Mouse (Mus musculus) testis, adult 2 months (tissue): ENCODE measurements at regions not wholly inside any gene's neighbourhood (a gene's known extent, or its start where the extent isn't known, plus 50 kb on each side); places are given as distances from the start of the nearest gene placed in this dataset.

ENCODE experiments used
- CTCF ChIP-seq: fragments of 200-500 bp; IDR thresholded peaks from 2 replicates; pipeline ENCODE4 v1.5.1; 2012; ENCODE audit warnings: low read depth, mild to moderate bottlenecking, inconsistent platforms, low read length, moderate library complexity; ENCODE audit not compliant: control insufficient read depth, insufficient read depth, insufficient replicate concordance
- POLR2A ChIP-seq: fragments of 200-500 bp; IDR thresholded peaks from 2 replicates; pipeline ENCODE4 v1.6.1; 2012; ENCODE audit warnings: low read depth, mild to moderate bottlenecking, inconsistent platforms, low read length, moderate library complexity; ENCODE audit not compliant: control insufficient read depth

DNA sequence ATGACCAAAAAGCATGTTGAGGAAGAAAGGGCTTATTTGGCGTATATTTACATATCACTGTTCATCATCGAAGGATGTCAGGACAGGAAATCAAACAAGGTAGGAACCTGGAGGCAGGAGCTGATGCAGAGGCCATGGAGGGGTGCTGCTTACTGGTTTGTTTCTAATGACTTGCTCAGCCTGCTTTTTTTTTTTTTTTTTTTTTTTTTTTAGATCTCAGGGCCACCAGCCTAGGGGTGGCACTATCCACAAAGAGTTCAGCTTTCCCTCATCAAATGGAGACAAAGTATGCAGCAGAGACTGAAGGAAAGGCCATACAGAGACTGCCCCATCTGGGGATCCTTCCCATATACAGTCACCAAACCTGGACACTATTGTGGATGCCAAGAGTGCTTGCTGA, 106.8 kb upstream of the Ccdc54 start:
- TF ChIP-seq POLR2A (no peak), CTCF (no peak)
